Mouse (Mus musculus) thymus, postnatal 4 days (tissue): ENCODE measurements around the gene Pgap2.
A peak's percentile ranks its signal among the peaks of the same experiment; 100 is the strongest.

Experiments used
- DNase-seq: peaks from one replicate; pipeline ENCODE4 v3.0.0; 2021

Pgap2 gene

DNA sequence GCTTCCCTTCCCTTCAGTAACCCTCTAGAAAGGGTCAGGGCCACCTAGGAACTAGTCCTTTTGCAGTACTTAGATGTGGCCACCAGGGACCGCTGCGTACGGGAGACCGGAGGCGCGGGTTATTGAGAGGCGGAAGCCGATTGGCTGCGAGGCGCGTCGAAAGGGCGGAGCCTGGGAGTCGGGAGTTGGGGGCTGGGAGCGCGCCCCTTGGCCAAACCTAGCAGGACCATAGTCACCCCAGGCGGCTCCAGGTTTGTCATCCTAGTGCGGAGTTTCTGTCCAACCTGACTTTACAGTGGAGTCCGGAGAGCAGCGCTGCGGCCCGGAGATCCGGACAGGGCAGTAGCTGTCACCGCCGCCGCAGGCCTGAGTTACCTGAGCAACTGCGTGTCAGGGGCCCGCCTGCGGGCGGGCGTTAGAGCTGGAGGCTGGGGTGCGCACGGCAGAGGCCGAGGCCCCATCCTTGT is 57.1 kb downstream of the Pgap2 start:
- DNase-seq = peak; percentile 98

DNA sequence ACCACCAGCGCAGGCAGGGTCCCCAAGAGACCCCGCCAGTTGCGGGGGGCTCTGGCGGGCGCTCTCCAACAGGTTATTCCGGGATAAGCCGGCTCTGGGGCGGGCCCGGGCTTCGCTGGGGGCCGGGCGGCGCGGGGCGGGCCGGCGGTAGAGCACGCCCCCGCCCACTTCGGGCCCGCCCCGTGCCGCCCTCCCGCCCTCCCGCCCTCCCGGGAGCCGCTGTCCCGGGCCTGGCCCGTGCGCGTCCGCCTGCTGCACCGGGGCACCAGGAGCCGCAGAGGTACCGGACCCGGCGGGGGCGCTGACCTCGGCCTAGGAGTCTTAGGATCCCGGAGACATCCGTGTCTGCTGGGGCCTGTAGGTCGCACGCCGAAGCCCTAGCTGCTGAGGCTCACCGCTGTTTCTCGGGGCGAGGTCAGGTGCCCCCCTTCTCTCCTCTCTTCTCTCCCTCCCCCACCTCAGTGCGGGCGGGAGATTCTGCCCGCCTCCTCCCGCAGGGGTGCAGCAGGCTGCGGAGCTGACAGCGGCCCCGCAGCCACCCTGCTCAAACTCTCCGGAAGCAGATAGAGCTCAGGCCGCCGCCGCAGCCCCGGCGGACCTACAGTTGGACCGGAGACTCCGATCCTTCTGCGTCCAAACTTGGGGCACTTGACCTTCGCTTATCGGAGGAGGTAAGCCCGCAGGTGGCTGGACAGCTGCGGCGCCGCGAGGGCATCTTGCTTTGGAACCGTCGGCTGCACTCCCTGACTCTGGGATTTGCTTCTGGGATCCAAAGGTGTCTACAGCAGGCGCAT is 57.8 kb downstream of the Pgap2 start, which contains the start of gene Stim1:
Gene Stim1, plus strand, starts transcription at position 206 of the 794 bp plus-strand sequence.
- peak; percentile 87 for DNase-seq

DNA sequence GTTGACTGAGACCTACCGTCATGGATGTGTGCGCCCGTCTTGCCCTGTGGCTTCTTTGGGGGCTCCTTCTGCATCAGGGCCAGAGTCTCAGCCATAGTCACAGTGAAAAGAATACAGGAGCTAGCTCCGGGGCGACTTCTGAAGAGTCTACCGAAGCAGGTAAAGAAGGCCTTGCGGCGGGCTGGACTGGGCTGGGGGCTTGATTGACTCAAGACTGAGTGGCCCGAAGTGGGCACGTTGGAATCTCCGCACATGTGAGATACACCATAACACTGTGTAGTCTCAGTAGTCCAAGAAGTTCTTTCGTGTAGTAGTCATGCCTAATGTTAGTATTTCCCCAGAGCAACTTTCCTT is 58.4 kb downstream of the Pgap2 start:
- DNase-seq = no peak

DNA sequence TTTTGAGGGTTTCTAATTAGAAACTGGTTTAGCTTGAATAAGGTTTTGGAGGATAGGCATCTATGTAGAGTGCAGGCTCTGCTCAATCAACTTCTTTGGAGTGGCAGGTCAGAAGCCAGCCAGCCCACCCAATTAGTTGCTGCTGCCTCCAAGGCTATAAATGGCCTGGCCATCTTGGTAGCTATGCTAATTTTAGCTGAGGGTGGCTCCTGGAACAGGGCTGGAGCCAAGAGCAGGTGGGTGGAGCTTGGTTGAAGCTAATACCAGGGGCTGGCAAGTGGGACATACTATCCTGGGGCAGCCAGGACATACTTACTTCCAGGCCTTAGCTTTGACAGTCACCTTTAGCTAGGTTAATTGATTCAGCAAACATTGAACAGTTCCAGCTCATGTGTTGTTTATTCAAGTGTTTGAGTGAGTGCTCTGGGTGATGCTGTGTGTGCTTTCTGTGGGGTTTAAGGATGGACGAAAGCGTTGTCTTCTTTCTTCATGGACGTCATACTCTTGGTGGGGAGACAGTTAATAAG is 62.5 kb downstream of the Pgap2 start:
- no peak for DNase-seq

DNA sequence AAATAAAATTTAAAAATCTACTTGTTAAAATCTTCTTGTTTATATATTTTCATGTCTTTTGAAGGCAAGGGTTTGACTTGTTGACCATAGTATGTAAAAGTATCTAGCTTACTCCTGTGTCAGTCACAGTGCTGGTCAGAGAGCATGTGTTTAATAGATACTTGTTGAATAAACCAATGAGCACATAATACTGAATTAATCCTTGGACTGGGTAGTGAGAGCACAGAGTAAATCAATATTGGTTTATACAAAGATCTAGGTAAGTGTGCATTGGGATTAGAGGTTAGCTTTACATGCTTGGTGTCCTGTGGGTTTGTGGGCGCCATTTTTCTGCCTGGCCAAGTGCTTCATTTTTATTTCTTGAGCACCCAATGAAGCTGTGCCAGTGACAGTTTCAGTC is 71.4 kb downstream of the Pgap2 start:
- no peak for DNase-seq

DNA sequence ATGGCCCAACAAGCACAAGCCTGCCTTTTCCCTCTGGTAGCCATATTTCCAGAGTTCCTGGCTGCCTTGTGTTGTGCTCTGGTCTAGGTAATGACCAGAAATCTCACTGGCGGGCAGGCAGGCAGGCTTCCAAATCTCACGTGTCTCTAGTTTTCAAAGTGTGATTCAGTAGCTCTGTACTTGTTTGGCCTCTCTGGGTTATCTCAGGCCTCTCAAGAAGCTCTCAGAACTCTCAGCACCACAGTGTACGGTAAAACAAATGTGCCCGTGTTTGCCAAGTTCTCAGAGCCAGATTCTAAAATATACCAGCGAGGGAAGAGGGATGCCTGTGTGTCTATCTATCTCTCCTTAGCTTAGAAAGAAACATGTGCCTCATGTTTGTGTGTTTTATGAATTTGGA is 72.3 kb downstream of the Pgap2 start:
- no peak for DNase-seq
